Mouse (Mus musculus): Measurements from ENCODE around the gene Mill2.
A peak's percentile ranks its signal among the peaks of the same experiment; 100 is the strongest.
"Not testable (repeated sequence)": the region's sequence is repeated elsewhere in the genome, so short reads cannot be mapped to it uniquely, and the experiment has no call there.

Gene Mill2

GRCm38 (mm10) chr7:18839865-18840264 lies at the start of gene Mill2:
TSS of gene Mill2 (plus strand) at chr7:18839966.
- no peak for DNase-seq (ENCODE audit: low spot score in 2 of 2)

DNA sequence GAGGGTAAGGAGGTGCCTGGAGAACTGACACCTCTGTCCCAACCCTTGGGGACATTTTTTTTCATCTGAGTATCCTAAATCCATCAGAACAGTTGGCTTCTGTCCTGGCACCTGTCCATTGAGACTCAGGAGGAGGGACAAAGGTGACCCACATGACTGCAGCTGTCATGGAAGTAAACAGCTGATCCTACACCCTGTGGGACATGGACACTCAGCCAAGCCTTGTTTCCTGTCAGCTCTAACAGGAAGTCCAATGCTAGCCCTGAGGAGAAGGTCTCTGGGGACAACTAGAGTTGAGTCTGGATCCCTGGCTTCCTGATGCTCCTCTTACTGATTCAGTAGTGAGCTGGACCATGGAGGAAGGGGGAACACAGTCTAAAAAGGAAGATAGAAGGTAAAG lies 49.1 kb upstream of the Mill2 start:
- DNase-seq (ENCODE audit: low spot score in 2 of 2), result not testable (repeated sequence)

DNA sequence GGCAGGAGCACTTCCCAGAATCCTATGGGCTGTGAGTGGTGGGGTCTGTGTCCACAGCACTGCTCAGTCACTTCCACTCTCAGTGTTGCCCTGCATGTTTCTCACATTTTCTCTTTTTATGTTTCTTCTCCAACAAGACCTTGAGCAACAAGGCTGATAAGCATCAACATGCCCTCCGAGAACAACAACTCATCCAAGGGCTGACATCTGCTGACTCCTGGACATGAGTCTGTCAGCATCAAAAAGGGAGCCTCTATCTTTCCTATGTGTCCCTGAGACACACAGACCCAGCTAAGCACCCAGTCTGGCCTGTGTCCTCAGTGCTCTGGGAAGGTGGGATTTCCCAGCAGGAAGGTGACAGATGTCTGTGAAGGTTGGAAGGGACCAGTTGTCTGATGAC lies 41.3 kb upstream of the Mill2 start, which contains the start of gene Psg19:
Gene Psg19, minus strand, starts transcription at position 101 of the 400 bp plus-strand sequence.
- no peak for DNase-seq (ENCODE audit: low spot score in 2 of 2)

- DNase-seq (ENCODE audit: low spot score in 2 of 2), result no peak
Observed at GRCm38 (mm10) chr7:18799129-18799528, 40.6 kb upstream of the Mill2 start.

DNA sequence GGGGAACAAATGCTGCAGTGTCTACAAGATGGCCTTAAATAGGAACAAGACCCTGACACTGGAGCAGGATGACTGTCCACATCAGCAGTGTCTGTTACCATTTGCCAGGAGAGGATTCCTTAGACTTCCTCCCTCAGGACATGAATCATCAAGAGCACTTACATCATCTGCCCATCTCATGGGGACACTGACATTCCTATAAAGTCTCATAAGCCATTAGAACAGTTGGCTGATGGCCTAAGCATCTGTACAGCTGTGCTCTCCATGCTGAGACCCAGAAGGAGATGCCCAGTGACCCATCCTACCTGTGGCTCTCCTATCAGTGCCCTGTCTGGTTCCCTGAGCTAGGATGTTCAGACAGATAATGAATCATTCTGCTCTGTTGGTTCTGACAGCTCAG lies 36.2 kb upstream of the Mill2 start:
- DNase-seq (ENCODE audit: low spot score in 2 of 2), result no peak

DNA sequence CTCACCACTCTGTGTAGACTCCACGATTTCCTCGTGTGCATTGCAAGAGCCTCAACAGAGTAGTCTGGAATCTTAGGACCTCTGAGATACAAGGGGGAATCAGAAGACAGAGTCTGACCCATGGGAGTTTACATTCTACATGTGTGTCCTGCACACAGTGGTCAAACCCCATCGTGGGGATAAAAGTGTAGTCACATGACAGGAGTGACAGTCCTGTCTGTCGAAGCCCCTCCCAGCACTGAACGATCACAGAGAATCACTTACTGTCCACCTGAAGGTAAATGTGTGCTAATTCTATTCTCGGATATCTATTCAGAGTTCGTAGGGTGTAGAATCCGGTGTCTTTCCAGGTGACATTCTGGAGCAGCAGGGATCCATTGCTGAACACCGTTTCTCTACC lies 21.5 kb upstream of the Mill2 start:
- DNase-seq (ENCODE audit: low spot score in 2 of 2), result no peak

- no peak for DNase-seq (ENCODE audit: low spot score in 2 of 2)
Observed at GRCm38 (mm10) chr7:18821507-18821906, 18.3 kb upstream of the Mill2 start, which contains the start of gene Psg17. TSS of gene Psg17 (minus strand) at chr7:18821607.

GRCm38 (mm10) chr7:18827792-18828546 lies 11.8 kb upstream of the Mill2 start:
- no peak for DNase-seq (ENCODE audit: low spot score in 2 of 2)

- no peak for DNase-seq (ENCODE audit: low spot score in 2 of 2)
Observed at GRCm38 (mm10) chr7:18828592-18828991, 11.2 kb upstream of the Mill2 start.

GRCm38 (mm10) chr7:18829545-18829944 lies 10.2 kb upstream of the Mill2 start:
- no peak for DNase-seq (ENCODE audit: low spot score in 2 of 2)

DNA sequence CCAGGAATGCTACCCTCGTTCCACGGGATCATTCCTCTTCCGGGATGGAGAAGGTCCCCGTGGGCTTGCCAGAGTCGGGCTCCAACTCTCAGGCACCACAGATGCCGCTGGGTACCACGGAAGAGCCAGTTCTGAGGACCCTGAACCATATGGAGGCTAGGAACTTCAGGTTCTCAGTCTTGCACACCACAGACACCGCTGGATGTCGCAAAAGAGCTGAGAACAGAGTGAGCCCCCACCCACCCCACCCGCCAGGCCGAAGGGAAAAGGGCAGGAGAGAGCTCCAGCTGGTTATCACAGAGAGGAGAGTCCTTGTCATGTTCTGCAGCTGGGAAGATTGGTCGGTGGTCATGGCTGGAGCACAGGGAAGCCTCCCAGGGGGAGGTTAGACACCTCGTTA lies 7.5 kb upstream of the Mill2 start:
- no peak for DNase-seq (ENCODE audit: low spot score in 2 of 2)

GRCm38 (mm10) chr7:18840386-18841173 lies 814 bp downstream of the Mill2 start:
- peak in 1 of 2 experiments; percentile 70 for DNase-seq (ENCODE audit: low spot score in 2 of 2)

GRCm38 (mm10) chr7:18841174-18841567 lies 1.4 kb downstream of the Mill2 start:
- DNase-seq (ENCODE audit: low spot score in 2 of 2), result no peak

- DNase-seq (ENCODE audit: low spot score in 2 of 2), result no peak
Observed at GRCm38 (mm10) chr7:18844811-18845210, 5.0 kb downstream of the Mill2 start.

DNA sequence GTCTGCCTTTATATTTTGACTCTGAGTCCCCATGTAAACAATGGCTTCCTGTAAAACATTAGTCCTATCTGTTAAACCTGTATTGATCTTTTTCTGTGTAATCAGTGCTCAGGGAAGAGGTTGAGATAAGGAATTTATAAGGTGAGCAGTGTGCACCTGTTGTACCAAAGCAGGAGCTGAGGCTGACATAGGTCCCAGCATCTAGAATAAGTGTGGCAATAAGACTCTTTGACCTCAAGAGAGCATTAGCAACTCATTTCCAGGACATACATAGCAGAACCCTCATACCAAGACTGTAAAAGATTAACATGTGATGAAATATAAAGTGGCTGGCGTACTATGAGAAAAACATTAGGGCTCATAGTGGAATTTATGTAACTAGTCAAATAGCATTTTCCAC lies 8.6 kb downstream of the Mill2 start:
- DNase-seq (ENCODE audit: low spot score in 2 of 2), result no peak

- DNase-seq (ENCODE audit: low spot score in 2 of 2), result peak in 1 of 2 experiments; percentile 16
Observed at GRCm38 (mm10) chr7:18858310-18858916, 18.6 kb downstream of the Mill2 start.

DNA sequence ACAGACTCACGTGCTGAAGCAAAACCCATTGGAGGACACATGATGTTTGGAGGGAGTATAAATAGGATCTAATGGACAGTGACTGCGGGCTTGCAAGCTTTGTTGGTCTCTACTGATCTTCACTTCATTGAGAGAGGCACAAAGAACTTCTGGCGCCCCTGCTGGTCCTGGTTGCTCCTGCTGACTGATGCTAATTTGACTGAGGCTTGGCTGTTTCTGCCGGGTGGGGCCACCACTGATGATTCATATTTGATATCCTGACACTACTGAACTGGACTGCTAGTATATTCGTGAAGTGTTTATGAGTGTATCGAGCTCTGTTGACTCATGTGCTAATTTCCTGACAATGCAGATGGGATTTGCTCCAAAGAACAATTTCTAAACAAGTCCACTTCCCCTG lies 23.0 kb downstream of the Mill2 start:
- no peak for DNase-seq (ENCODE audit: low spot score in 2 of 2)

GRCm38 (mm10) chr7:18868491-18868890 lies 28.7 kb downstream of the Mill2 start:
- no peak for DNase-seq (ENCODE audit: low spot score in 2 of 2)

GRCm38 (mm10) chr7:18871031-18871430 lies 31.3 kb downstream of the Mill2 start, which contains the start of gene Pglyrp1:
TSS of gene Pglyrp1 (plus strand) at chr7:18871331.
- not testable (repeated sequence) for DNase-seq (ENCODE audit: low spot score in 2 of 2)

DNA sequence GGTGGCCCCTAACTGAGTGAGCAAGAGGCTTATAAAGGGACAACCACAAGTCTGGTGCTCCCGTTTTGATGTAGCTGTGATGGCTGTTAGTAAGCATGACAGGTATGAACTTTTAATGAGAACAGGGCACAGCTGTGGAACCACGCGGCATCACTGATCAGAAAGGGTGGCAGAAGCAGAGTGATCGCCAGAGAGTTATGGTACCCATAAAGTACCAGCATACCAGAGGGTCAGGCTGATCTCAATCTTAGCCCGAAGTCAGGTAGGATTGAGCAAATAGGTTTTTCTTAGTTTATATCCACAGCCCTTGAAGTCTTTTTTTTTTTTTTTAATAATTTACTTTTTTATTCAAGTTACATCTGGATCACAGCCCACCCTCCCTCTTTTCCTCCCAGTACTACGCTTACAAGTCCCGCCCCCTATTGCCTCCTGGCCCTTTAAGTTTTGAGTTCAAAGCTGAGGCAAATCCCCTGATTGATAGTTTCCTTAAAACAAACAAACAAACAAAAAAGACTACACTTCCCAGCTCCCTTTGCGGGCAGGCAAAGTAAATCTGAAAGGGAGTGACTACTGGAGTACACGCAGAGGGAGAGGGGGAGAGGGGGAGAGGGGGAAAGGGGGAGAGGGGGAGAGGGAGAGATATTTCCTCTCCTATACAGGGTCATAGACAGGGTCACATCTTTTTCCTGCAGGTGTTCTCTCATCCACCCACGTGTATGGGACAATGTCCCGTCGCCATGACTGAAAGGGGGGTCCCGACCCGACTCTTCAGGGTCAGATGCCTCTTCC lies 32.4 kb downstream of the Mill2 start:
- no peak for DNase-seq (ENCODE audit: low spot score in 2 of 2)

GRCm38 (mm10) chr7:18872816-18873215 lies 33.0 kb downstream of the Mill2 start:
- DNase-seq (ENCODE audit: low spot score in 2 of 2), result no peak

DNA sequence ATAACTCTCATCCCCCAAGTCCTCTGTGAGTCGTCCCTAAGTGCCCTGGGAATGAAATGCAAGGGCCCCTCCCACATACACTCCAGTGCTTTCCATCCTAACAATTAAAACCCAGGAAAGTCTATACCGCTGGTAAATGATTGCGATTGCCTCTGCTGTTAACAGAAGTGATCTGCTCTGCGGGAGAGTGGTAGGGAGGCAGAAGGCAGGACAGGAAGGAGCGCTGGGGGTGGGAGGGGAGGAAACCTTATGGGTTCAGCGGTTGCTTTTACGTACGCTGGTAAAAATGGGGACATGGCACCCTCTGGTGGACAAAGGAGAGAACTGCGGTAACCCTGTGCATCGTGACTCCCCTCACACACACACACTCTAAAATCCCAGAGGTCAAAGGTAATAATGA lies 33.5 kb downstream of the Mill2 start:
- peak; percentile 52 to 74 for DNase-seq (ENCODE audit: low spot score in 2 of 2)

All from urinary bladder, postnatal 4 days (tissue).